Comparison of ENCODE assay signal across 9 mouse cellular contexts in genomic region chr19:10188281-10188811, GRCm38 (mm10). TPM values are rescaled to one million over a fixed set of nuclear protein-coding genes. Genes with fewer than 3 reads are reported as not detected.
DNase-seq lines count a peak whose midpoint lies in the region; ATAC-seq lines count a peak whose summit lies in the region.
"Had no signal": no experiment of that assay in that cellular context is flagged by ENCODE, and none has a peak within 500 bp of the region (broad histone marks: within the 10 kb centered on the region; RNA-seq: fewer than 3 reads in every experiment).

No protein-coding gene starts in this region.

- DNase-seq in gastrocnemius, adult 18-20 months (ENCODE audit: low spot score): peak; percentile 16
- no peak for DNase-seq in gastrocnemius, adult 8-10 months (ENCODE audit: low spot score in 2 of 2)
- peak; percentile 68 for DNase-seq in cerebellum, adult 11 months
- peak; percentile 59 to 75 for DNase-seq in frontal cortex, postnatal 36 days (ENCODE audit: low spot score in 2 of 2)
- DNase-seq in layer of hippocampus, adult 9-11 months: peak; percentile 85
- DNase-seq in right cerebral cortex, postnatal 10 days (ENCODE audit: low spot score in 2 of 2): peak; percentile 88 to 91
- DNase-seq in heart, postnatal 36 days: no peak

- ATAC-seq in CD4-positive, CD25-positive, alpha-beta regulatory T cell, adult 4 months: no peak

- intact Hi-C loops in heart, postnatal 36 days (cut with DNase I): no loop called here

RNA-seq across cellular contexts. Expression of gene Fads1, which starts 5.7 kb away (rescaled TPM):
- 1 to 10 TPM; 4.1 to 6.2 TPM for total RNA-seq in gastrocnemius, adult 18-20 months (2021)
- total RNA-seq in gastrocnemius, adult 8-10 months (2022): 1 to 10 TPM; 2.5 to 6.0 (median 4.2) TPM
- 1 to 10 TPM; 4.9 to 6.8 TPM for polyA plus RNA-seq in CD4-positive, CD25-positive, alpha-beta regulatory T cell, adult 4 months (2017; shearing (Covaris generic))
- total RNA-seq in heart, postnatal 36 days (2021): 10 to 100 TPM; 23.7 to 24.0 TPM

RNA-seq across cellular contexts. Expression of gene Tmem258, which starts 15.5 kb away (rescaled TPM):
- 10 to 100 TPM; 83.7 to 89.8 TPM for total RNA-seq in gastrocnemius, adult 18-20 months (2021)
- 10 to 100 TPM; 74.3 to 86.5 (median 83.2) TPM for total RNA-seq in gastrocnemius, adult 8-10 months (2022)
- polyA plus RNA-seq in CD4-positive, CD25-positive, alpha-beta regulatory T cell, adult 4 months (2017; shearing (Covaris generic)): 100 to 1,000 TPM; 288 to 332 TPM
- total RNA-seq in heart, postnatal 36 days (2021): 100 to 1,000 TPM; 173 to 180 TPM

RNA-seq across cellular contexts. Expression of gene Fen1, which starts 15.6 kb away (rescaled TPM):
- 1 to 10 TPM; 3.6 to 4.3 TPM for total RNA-seq in gastrocnemius, adult 18-20 months (2021)
- total RNA-seq in gastrocnemius, adult 8-10 months (2022): 1 to 10 TPM; 4.2 to 5.4 (median 4.7) TPM
- 10 to 100 TPM; 50.1 to 81.1 TPM for polyA plus RNA-seq in CD4-positive, CD25-positive, alpha-beta regulatory T cell, adult 4 months (2017; shearing (Covaris generic))
- total RNA-seq in heart, postnatal 36 days (2021): 1 to 10 TPM; 4.7 TPM

RNA-seq across cellular contexts. Expression of gene Myrf, which starts 52.2 kb away (rescaled TPM):
- total RNA-seq in gastrocnemius, adult 18-20 months (2021): not detected
- not detected for total RNA-seq in gastrocnemius, adult 8-10 months (2022)
- under 1 TPM in 1 of 2 experiments, not detected in 1; 0.19 TPM for polyA plus RNA-seq in CD4-positive, CD25-positive, alpha-beta regulatory T cell, adult 4 months (2017; shearing (Covaris generic))
- 1 to 10 TPM; 5.9 to 7.3 TPM for total RNA-seq in heart, postnatal 36 days (2021)
- total RNA-seq: neutrophil, adult 5-6 weeks had no signal

Comparison
In these comparisons a context has a peak if more than half of its experiments do, and no peak if none do; other contexts are left out.
1. DNase-seq: peak in gastrocnemius, adult 18-20 months (single experiment), cerebellum, adult 11 months (single experiment), frontal cortex, postnatal 36 days (2 of 2), layer of hippocampus, adult 9-11 months (single experiment) and right cerebral cortex, postnatal 10 days (2 of 2); none in gastrocnemius, adult 8-10 months (0 of 2) and heart, postnatal 36 days (0 of 2).